Mouse (Mus musculus) CH12.LX (cell line): ENCODE measurements at regions not wholly inside any gene's neighbourhood (a gene's known extent, or its start where the extent isn't known, plus 50 kb on each side); places are given as distances from the start of the nearest gene placed in this dataset.

Experiments
- DNase-seq: peaks from one replicate; pipeline ENCODE4 v3.0.0-alpha.2; 2013; ENCODE audit errors: extremely low read depth
- H3K27ac ChIP-seq: 2 replicates; pipeline ENCODE4 v1.5.1; 2012; ENCODE audit warnings: low read depth, mild to moderate bottlenecking, control low read depth, moderate library complexity; ENCODE audit not compliant: insufficient read depth
- H3K27me3 ChIP-seq: replicated peaks from 2 replicates; pipeline ENCODE3; 2012; ENCODE audit warnings: inconsistent platforms
- H3K36me3 ChIP-seq, 2 experiments: replicated peaks in 1 of 2; 2 replicates each; pipeline versions ENCODE3 to v1.6.1; 2012; ENCODE audit warnings: inconsistent platforms in 1 of 2, low read length in 1 of 2, mild to moderate bottlenecking in 1 of 2, mixed read lengths in 1 of 2, moderate library complexity in 1 of 2; ENCODE audit not compliant: control insufficient read depth in 1 of 2, insufficient read depth in 1 of 2
- H3K4me1 ChIP-seq, 2 experiments: 2 replicates each; pipeline ENCODE4 v1.6.1; 2012; ENCODE audit warnings: inconsistent platforms in 1 of 2, moderate library complexity in 1 of 2; ENCODE audit not compliant: insufficient read depth in 2 of 2, control insufficient read depth in 1 of 2
- H3K4me2 ChIP-seq: 2 replicates; pipeline ENCODE4 v1.6.1; 2012; ENCODE audit warnings: low read depth, mild to moderate bottlenecking, control low read depth; ENCODE audit not compliant: poor library complexity, insufficient read depth, severe bottlenecking
- H3K4me3 ChIP-seq, 3 experiments: fragments of 150-350 bp in 1 of 3; sonication (generic) in 1 of 3; replicated peaks in 1 of 3; 2 replicates each; pipeline versions ENCODE3 to v1.5.1; 2011 to 2012; ENCODE audit warnings: low read depth in 2 of 3, low read length in 2 of 3, mild to moderate bottlenecking in 2 of 3, moderate library complexity in 2 of 3, control low read depth in 1 of 3, improper control_type of control experiment in 1 of 3, inconsistent platforms in 1 of 3, mixed read lengths in 1 of 3; ENCODE audit not compliant: poor library complexity in 1 of 3
- H3K79me2 ChIP-seq: replicated peaks from 2 replicates; pipeline ENCODE4 v1.6.1; 2012; ENCODE audit warnings: mild to moderate bottlenecking, moderate library complexity; ENCODE audit not compliant: control insufficient read depth, poor library complexity, insufficient read depth, severe bottlenecking; ENCODE audit errors: extremely low read depth
- H3K9ac ChIP-seq: 2 replicates; pipeline ENCODE4 v1.6.1; 2012; ENCODE audit warnings: low read depth, mild to moderate bottlenecking, control low read depth, moderate library complexity; ENCODE audit not compliant: insufficient read depth
- H3K9me3 ChIP-seq: replicated peaks from 2 replicates; pipeline ENCODE3; 2012; ENCODE audit warnings: low read length, inconsistent platforms, mixed read lengths
- BHLHE40 ChIP-seq: IDR thresholded peaks from 2 replicates; pipeline ENCODE4 v1.6.1; 2011; ENCODE audit warnings: mild to moderate bottlenecking, low read depth, low read length, improper control_type of control experiment
- CHD1 ChIP-seq: IDR thresholded peaks from 2 replicates; pipeline ENCODE4 v1.6.1; 2012; ENCODE audit warnings: low read depth, low read length, improper control_type of control experiment, inconsistent platforms
- CHD2 ChIP-seq: IDR thresholded peaks from 2 replicates; pipeline ENCODE4 v1.6.1; 2011; ENCODE audit warnings: low read length, improper control_type of control experiment
- CTCF ChIP-seq, 2 experiments: IDR thresholded peaks in 1 of 2; conservative IDR thresholded peaks in 1 of 2; 2 replicates each; pipeline ENCODE4 v1.5.1; 2011 to 2012; ENCODE audit warnings: low read depth in 2 of 2, low read length in 2 of 2, improper control_type of control experiment in 1 of 2, inconsistent platforms in 1 of 2, mild to moderate bottlenecking in 1 of 2, moderate library complexity in 1 of 2
- E2F4 ChIP-seq: IDR thresholded peaks from 2 replicates; pipeline ENCODE4 v1.6.1; 2011; ENCODE audit warnings: low read depth, low read length, improper control_type of control experiment; ENCODE audit not compliant: insufficient replicate concordance
- HCFC1 ChIP-seq: IDR thresholded peaks from 2 replicates; pipeline ENCODE4 v1.6.1; 2012; ENCODE audit warnings: low read depth, mild to moderate bottlenecking, inconsistent platforms, low read length, improper control_type of control experiment
- IRF4 ChIP-seq: IDR thresholded peaks from 2 replicates; pipeline ENCODE4 v1.6.1; 2014; ENCODE audit warnings: low read depth, mild to moderate bottlenecking, inconsistent platforms, low read length, improper control_type of control experiment
- JUND ChIP-seq: conservative IDR thresholded peaks from 2 replicates; pipeline ENCODE4 v1.6.1; 2011; ENCODE audit warnings: low read depth, low read length, improper control_type of control experiment
- KAT2A ChIP-seq: IDR thresholded peaks from 2 replicates; pipeline ENCODE4 v1.6.1; 2012; ENCODE audit warnings: low read length, improper control_type of control experiment, inconsistent platforms; ENCODE audit not compliant: insufficient replicate concordance
- MAFK ChIP-seq: IDR thresholded peaks from 2 replicates; pipeline ENCODE4 v1.6.1; 2011; ENCODE audit warnings: low read length, improper control_type of control experiment; ENCODE audit not compliant: insufficient replicate concordance
- MAX ChIP-seq: IDR thresholded peaks from 2 replicates; pipeline ENCODE4 v1.6.1; 2011; ENCODE audit warnings: low read length, improper control_type of control experiment
- MAZ ChIP-seq: IDR thresholded peaks from 2 replicates; pipeline ENCODE4 v1.6.1; 2012; ENCODE audit warnings: low read depth, mild to moderate bottlenecking, inconsistent platforms, low read length, improper control_type of control experiment, moderate library complexity
- NELFE ChIP-seq: IDR thresholded peaks from 2 replicates; pipeline ENCODE4 v1.6.1; 2011; ENCODE audit warnings: low read depth, low read length, improper control_type of control experiment
- PAX5 ChIP-seq: IDR thresholded peaks from 2 replicates; pipeline ENCODE4 v1.6.1; 2012; ENCODE audit warnings: low read length, inconsistent platforms, mixed read lengths
- POLR2AphosphoS2 ChIP-seq: IDR thresholded peaks from 2 replicates; pipeline ENCODE4 v1.6.1; 2011; ENCODE audit warnings: low read depth, low read length, improper control_type of control experiment
- RAD21 ChIP-seq: IDR thresholded peaks from 2 replicates; pipeline ENCODE4 v1.6.1; 2011; ENCODE audit warnings: low read depth, mild to moderate bottlenecking, low read length, improper control_type of control experiment, moderate library complexity
- SMC3 ChIP-seq: IDR thresholded peaks from 2 replicates; pipeline ENCODE4 v1.6.1; 2011; ENCODE audit warnings: low read depth, low read length, improper control_type of control experiment
- TCF12 ChIP-seq: IDR thresholded peaks from 2 replicates; pipeline ENCODE4 v1.6.1; 2014; ENCODE audit warnings: low read depth, mild to moderate bottlenecking, inconsistent platforms, low read length, improper control_type of control experiment
- UBTF ChIP-seq: IDR thresholded peaks from 2 replicates; pipeline ENCODE4 v1.6.1; 2012; ENCODE audit warnings: low read depth, mild to moderate bottlenecking, inconsistent platforms, low read length, improper control_type of control experiment, moderate library complexity
- ZC3H11A ChIP-seq: IDR thresholded peaks from 2 replicates; pipeline ENCODE4 v1.6.1; 2012; ENCODE audit warnings: low read depth, mild to moderate bottlenecking, inconsistent platforms, low read length, improper control_type of control experiment
- ZNF384 ChIP-seq: IDR thresholded peaks from 2 replicates; pipeline ENCODE4 v1.6.1; 2012; ENCODE audit warnings: low read depth, low read length, improper control_type of control experiment, inconsistent platforms
- dilution Hi-C: fragments of 300-500 bp; cut with MboI; formaldehyde crosslinking; loops from 2 replicates; pipeline ENCODE4 v1.14.3; 2020; ENCODE audit warnings: low sequenced_read_pairs; ENCODE audit not compliant: extremely low pct_unique_long_range_greater_than_20kb, extremely low pct_ligation_motif_present
- in situ Hi-C: fragments of 300-500 bp; cut with MboI; formaldehyde crosslinking; loops from 3 replicates; pipeline ENCODE4 v1.14.3; 2019; ENCODE audit warnings: low sequenced_read_pairs, low pct_ligation_motif_present, low pct_unique_long_range_greater_than_20kb, mixed read lengths

DNA sequence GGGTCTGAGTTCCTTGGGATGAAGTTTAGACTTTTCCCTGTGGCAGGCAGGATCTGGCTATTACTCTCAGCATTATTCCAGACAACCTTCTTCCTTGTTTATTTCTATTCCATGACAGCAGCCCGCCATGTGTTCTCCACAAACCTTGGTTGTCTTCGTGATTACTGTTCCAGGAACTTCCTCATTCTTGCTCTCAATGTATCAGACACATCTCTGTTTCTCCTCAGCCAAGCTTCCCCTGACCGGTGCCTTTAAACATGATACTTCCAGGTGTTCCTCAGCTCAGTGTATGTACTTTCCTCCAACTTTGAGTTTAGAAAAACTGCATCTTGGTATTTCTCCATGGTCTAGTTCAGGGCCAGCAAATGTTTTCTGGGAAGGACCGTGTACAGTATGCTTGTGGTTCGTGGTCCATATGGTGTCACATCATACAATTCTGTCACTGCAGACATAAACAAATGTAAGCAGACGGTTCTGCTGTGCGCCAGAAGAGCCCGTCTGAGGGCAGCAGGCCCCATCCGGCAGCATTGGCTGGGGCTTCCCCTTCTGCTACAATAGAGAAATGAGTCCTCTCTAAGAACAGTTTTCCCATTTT is 64.2 kb downstream of the Peg10 start:
- Histone ChIP-seq H3K27me3 (no peaks in the 10 kb centered on the region), H3K4me2 (peak overlapping the region; percentile 75), H3K79me2 (no peaks in the 10 kb centered on the region), H3K4me1 (peaks cover 5 to 11% of the 10 kb centered on the region in 2 experiments; a peak in 3 of 4 replicates), H3K27ac (no peak overlapping the region), H3K36me3 (no peaks in the 10 kb centered on the region), H3K9ac (no peak overlapping the region), H3K4me3 (no peak overlapping the region), H3K9me3 (no peaks in the 10 kb centered on the region)
- dilution Hi-C loops (no loop called here), in situ Hi-C loops (no loop called here)
- TF ChIP-seq CHD2 (no peak), POLR2AphosphoS2 (no peak), CTCF (conservative IDR thresholded peaks at IDR 0.05 in 1 of 2, IDR thresholded peaks at IDR 0.05 in 1 of 2; ENCODE audit: low read depth in 2 of 2, low read length in 2 of 2) (no peak), MAFK (no peak), PAX5 (no peak), KAT2A (no peak), MAZ (no peak), SMC3 (no peak), TCF12 (no peak), E2F4 (no peak), NELFE (no peak), UBTF (no peak), RAD21 (no peak), BHLHE40 (no peak), ZNF384 (no peak), CHD1 (no peak), ZC3H11A (no peak), MAX (no peak), IRF4 (no peak), HCFC1 (no peak)
- peak; percentile 49 for DNase-seq

DNA sequence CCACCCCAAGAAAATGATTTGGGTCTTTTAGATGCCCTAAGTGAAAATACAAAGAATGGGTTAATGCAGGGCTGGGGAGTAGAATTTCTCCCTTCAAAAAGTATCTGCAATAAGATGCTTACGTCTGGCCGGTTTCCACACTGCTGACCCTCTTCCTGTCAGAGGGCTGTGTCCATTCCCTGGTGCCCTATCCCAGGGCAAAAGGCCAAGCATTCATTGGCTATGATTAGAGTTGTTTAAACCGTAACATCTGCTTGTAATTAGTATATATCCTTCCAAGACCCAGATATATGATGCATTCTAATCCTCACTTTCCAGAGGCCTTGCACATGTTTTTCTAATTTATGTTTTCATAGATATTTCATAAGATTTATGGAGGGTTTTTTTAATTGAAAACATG is 66.1 kb downstream of the Peg10 start:
- in situ Hi-C loops = no loop called here
- Histone ChIP-seq H3K4me1 (peaks cover 5 to 11% of the 10 kb centered on the region in 2 experiments; a peak in 3 of 4 replicates), H3K36me3 (no peaks in the 10 kb centered on the region), H3K79me2 (no peaks in the 10 kb centered on the region), H3K4me3 (no peak overlapping the region), H3K27ac (no peak overlapping the region), H3K27me3 (no peaks in the 10 kb centered on the region), H3K9me3 (no peaks in the 10 kb centered on the region), H3K4me2 (no peak overlapping the region), H3K9ac (no peak overlapping the region)
- no peak for DNase-seq
- dilution Hi-C loops = no loop called here
- no peak for TF ChIP-seq JUND
